Mouse (Mus musculus): ENCODE data around the gene A830018L16Rik.
"Not testable (repeated sequence)": the region's sequence is repeated elsewhere in the genome, so short reads cannot be mapped to it uniquely, and the experiment has no call there.

Gene A830018L16Rik

DNA sequence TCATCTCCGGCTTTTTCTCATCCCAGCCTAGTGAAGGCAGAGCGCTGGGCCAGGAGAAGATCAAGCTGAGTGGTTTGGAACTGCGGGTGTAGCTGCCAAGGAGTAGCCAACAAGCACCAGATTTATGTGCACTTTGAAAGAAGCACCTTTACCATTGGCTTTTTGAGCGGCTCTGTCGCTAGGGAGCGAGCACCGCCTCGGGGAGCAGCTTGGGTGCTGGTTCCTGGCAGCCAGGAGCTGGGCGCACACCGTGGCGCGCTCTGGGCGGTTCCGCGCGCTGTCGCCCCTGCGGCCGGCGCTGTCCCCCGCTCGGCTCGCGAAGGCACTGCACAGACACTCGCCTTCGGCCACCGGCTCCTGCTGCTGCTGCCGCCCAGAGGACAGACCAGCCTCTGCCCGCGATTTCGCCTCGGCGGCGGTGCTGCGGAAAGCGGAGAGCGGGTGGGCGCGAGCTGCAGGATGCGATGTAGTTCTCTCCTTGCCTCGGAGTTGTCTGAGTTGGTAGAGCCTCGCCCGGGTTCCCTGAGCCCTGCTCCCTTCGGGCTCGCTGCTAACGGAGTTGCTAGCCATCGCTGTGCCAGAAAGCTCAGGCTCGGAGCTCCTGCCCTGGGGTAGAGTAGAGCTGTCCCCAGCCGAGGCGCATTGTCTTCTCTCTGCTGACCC lies at the start of gene A830018L16Rik:
TSS of gene A830018L16Rik (plus strand) at position 212 of the 663 bp plus-strand sequence.
- DNase-seq (ENCODE audit: low spot score): peak; percentile 32

DNA sequence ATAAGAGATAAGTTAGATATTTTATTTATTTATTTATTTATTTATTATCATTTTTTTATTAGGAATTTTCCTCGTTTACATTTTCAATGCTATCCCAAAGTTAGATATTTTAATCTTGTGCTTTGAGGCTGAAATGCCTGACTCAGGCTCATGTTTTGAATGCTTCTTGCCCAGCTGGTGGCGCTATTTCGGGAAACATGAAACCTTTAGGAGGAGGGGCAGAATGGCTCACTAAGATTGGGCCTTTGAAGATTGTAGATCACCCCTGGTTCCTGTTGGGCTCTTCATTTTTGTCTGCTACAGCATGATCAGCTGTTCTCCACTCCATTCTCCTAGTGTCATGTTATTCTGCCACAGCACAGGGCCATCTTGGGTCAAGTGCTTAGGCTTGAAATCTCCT lies 28.1 kb upstream of the A830018L16Rik start:
- no peak for DNase-seq (ENCODE audit: low spot score)

DNA sequence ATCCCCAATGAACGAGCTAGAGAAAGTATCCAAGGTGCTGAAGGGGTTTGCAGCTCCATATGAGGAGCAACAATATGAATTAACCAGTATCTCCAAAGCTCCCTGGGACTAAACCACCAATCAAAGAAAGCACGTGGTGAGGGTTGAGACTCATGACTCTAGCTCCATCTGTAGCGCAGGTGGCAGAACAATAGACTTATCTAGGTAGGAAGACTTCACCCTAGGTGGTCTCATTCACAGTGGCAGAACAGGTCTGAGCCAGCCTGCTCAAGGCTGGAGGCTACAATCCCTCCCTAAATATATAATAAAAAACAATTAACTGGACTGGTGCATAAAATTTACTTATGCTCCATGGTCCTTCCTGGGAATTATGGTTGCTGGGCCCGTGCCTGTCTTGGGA lies 18.5 kb upstream of the A830018L16Rik start:
- DNase-seq (ENCODE audit: low spot score): no peak

DNA sequence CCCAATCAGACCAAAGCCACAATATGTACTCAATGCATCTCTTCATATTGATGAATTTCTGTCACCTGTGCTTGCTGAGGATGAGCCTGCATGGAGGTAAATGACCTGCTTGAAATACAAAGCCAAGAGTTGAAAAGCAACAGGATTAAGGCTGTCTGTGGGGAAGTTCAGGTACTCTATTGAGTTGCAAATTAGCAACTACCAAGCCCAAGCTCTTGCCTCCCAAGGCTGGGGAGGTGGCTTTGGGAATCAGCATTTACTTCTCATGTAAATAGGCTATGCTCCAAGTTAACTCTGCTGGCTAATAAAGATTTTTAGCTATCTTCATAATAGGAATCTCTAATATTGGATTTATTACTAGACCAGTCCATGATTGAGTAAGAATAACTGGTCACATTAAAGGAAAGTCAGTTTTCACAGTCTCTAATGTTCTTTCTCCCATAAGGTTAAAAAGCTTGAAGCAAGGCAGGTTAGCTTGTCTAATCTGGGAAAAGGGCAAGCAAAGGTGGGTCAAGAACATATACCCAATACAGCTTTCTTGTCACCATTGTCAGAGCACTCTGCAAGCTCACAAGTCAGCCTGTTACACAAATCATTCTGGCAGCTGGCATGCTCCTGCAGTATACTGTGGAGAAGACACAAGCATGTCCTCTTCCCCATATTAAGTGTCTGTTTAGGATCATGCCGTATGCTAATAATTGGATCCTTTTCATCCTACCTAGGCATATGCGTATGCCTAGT lies 17.7 kb upstream of the A830018L16Rik start:
- no peak for DNase-seq (ENCODE audit: low spot score)

DNA sequence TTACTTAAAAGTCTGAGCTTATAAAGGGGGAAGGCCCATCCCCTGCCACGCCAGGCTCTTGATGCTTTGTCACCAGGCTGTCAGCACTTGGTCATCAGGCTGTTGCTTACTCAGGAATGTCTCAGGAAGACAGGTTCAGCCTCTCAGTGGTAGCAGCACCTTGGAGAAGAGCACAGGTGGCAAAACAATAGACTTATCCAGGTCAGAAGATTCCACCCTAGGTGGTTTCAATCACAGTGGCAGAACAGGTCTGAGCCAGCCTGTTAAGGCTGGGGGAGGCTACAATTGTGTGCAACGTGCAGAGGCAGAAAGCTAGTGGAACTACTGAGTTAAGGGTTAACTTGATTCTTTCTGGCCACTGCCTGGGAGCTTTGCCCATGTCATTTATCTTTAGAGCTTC lies 12.7 kb upstream of the A830018L16Rik start:
- no peak for DNase-seq (ENCODE audit: low spot score)

DNA sequence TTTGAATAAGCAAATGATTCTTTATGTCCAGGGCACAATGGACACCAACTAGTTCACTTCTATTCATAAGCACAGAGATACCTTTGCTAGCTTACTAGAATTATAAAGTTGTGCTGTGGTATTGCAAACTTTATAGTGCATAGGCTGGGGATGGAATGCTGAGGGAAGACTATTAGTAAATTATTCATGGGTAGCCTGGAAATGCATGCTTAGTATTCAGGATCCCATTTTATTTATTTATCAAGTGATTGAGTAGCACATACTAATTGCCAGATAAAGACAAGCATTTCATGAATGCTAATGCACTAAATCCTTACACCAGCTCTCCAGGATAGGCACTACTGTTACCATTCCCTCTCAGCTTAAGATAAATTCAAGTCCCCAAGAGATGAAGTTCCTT lies 8.4 kb upstream of the A830018L16Rik start:
- no peak for DNase-seq (ENCODE audit: low spot score)

DNA sequence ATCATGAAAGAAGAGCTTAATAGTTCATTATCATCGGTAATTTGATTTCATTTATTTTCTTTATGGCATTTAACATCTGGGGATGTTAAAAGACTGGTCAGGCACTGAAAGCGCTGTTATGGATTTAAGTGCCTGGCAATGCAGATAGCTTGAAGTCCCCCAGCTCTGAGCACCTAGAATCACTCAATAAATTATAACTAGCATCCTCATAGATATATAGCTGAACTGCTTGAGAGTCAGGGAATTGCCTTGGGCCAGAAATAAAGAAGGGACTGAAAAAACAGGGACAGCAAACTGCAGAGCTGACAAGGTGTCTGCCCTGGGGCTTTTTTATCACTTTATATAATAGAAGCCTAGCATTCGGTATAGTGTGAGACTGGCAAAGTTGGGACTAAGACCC lies 7.9 kb upstream of the A830018L16Rik start:
- DNase-seq (ENCODE audit: low spot score): no peak

DNA sequence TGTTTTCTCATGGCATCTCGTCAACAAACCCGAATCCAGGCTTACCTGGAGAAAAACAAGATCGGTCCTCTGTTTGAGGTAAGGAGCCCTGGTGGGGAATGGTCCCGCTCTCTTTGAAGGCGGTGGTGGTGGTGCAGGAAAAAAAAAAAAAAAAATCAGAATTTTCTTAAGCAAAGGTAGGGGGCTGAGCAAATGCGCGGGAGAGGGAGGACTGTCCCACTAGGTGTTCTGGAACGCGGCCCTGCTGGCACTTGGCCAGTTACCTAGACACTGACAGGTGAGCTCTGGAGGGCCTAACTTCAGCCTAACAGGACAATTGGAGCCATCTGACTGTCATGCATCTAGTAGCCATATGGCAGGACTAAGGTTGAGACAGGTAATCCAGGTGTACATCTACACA lies 655 bp downstream of the A830018L16Rik start:
- DNase-seq (ENCODE audit: low spot score): no peak

DNA sequence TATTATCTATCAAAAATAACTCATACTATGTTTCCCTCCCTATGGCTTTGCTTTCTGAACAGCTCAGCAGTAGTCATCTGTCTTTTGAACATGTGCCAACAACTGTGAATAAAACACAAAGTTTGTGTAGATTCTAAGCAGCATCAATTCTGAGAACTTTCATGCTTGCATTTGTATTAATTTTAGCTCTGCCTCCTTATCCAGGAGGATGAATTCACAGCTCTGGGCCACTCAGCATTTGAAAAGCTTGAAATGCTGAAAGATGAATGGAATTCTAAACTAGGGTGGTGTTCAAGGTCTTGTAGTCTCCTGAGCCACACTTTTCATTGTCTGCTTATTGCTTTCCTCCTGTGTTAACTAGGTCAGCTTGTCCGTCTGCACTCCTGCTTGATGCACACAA lies 13.4 kb downstream of the A830018L16Rik start:
- DNase-seq (ENCODE audit: low spot score): no peak

DNA sequence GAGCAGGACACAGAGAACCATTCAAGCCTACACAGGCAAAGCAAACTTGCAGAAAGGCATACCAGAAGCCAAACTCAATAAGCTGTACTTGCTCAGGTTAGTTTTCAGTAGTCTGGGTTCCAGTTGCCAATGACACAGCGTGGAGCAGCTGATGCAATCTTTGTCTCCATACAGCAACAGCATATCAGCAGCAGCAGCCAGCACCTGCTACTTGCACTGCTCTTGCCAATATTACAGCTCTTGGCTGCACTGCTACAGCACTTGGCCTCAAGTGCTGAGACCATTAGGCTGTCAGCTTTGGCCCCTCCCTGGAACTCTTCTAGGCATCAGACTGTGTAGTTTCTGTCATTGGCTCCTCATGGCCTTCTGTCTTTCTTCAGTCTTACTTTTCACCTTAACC lies 44.4 kb downstream of the A830018L16Rik start:
- no peak for DNase-seq (ENCODE audit: low spot score)

DNA sequence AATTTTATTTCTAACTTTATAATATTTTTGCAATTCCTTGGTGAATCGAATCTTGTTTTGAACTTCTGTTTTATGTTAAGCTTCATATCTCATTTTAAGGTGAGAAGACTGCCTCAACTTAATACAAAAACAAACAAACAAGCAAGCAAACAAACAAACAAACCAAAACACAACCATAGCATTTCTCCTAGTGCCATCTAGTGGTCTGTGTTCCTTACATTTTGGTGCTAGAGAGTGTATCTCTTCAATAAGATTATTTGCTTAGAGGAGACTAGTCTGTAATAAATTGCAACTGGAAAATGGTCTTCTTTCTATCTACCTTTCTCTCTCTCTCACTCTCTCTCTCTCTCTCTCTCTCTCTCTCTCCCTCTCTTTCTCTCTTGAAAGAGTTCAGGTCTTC lies 52.4 kb downstream of the A830018L16Rik start:
- no peak for DNase-seq (ENCODE audit: low spot score)

DNA sequence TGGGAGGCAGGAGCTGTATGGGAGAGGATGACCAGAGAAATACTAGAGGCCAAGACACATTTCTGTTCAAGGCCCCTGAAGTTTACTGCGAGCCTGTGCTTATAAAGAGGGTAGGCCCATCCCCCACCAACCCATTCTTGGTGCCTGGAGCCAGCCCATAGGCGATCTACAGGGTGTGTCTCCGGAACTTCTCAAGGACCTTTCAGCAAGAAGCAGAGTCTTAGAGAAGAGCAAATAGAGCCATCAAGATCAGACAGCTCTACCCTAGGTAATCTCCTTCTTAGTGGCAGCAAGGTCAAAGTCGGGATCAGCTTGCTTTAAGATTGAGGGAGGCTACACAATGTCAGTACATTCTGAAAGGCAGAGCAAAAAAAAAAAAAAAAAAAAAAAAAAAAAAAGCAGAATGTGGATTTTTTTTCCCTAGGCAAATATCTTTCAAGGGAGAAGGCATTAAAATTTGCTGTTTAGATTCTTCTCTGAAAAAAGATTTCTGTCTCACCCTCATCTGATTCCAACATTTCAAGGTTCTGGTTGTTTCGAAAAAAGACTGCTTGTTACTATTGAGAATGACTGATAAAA lies 53.2 kb downstream of the A830018L16Rik start:
- DNase-seq (ENCODE audit: low spot score): no peak

DNA sequence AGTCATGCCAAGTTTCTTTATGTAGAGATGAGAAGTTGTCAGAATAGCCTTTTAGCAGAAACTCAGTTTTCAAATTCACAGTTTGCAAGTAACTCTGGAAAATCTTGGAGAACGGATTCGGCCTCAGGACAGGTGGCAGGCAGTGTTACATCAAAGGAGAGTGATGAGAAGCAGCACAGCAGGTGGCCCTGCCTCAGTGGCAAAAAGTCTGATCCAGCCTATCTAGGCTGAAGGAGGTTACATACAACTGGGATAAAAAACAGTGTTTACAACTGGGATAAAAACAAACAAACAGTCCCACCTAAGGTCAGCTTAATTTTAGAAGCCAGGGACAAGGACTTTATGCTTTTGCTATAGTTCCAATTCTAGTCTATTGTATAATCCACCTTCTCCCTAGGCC lies 79.0 kb downstream of the A830018L16Rik start:
- DNase-seq (ENCODE audit: low spot score): no peak

DNA sequence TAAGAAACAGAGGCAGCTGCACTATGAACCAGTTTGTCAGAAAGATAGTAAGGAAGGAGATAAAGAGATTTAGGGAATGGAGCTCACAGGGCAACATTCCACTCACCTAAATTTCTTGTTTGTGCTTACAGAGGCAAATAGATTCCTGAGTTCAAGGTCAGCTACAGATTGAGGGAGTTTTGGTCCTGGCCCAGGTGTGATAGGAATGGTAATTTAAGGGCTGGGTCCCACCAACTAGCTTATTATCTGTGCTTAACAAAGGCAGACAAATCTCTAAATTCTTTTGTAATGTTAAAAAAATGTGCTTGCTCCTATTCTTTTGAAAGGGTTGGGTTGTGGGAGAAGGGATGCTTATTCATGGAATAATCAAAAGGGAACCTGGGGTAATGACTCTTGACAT lies 87.7 kb downstream of the A830018L16Rik start:
- no peak for DNase-seq (ENCODE audit: low spot score)

DNA sequence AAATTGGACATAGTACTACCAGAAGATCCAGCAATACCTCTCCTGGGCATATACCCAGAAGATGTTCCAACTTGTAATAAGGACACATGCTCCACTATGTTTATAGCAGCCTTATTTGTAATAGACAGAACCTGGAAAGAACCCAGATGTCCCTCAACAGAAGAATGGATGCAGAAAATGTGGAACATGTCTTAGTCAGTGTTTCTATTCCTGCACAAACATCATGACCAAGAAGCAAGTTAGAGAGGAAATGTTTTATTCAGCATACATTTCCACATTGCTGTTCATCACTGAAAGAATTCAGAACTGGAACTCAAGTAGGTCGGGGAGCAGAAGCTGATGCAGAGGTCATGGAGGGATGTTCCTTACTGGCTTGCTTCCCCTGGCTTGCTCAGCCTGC lies 135.9 kb downstream of the A830018L16Rik start:
- not testable (repeated sequence) for DNase-seq (ENCODE audit: low spot score)

DNA sequence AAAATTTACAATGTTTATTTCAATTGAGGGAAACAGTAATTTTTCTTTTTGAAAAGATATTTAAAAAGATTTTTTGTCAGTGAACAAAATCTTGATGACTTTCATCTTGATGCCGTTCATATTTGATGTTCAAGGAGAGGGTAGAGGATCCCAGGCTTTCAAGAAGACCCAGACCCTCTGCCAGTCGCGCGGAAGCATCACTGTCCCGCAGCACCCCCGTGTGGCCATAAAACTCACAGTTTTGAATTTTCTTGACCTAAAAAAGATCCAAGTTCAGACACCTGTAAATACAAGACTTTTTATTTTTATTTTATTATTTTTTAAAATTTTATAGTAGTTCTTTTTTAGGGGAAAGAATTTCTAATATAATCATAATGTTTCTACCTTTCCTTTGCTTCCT lies 151.4 kb downstream of the A830018L16Rik start:
- no peak for DNase-seq (ENCODE audit: low spot score)

DNA sequence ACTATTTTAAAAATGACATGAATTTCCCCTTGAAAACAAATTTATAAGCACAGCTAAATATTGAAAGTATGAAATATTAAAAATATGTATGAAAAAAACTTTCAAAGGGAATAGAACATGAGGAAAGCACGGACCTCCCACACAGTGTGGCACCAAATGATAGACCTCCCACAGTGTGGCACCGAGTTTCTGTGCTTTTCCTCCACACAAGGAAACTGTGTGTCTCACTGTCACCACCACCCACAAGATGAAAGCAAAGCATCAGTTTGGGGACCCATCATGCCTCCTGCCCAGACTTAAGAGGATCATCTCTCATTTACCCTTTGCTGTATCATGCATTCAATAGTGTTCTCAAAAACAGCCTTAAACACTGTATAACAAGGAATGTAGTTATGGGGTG lies 152.8 kb downstream of the A830018L16Rik start:
- DNase-seq (ENCODE audit: low spot score): no peak

DNA sequence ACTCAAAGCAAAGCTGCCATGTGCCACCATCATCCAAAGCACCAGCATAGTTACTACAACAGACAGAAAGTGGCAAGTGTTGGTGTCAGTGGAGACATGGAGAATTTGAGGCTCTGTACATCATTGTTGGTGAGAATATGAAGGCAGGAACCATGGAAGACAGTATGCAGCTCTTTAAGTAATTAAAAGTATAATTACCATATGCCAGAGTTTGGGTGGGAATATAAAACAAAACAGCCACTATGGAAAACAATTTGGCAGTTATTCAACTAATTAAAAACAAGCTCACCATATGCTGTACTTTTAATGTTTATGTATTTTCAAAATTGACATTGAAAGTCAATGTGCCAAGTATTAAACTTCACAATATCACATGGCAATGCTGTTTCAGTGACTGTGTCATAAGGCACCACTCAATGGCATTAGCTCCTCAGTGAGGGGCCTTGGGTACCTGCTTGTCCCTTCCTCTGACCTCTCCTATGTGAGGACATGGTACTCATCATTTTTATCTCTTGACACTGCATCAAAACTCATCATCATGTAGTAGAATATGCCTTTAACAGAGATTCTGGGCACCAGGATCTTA lies 153.5 kb downstream of the A830018L16Rik start:
- no peak for DNase-seq (ENCODE audit: low spot score)

DNA sequence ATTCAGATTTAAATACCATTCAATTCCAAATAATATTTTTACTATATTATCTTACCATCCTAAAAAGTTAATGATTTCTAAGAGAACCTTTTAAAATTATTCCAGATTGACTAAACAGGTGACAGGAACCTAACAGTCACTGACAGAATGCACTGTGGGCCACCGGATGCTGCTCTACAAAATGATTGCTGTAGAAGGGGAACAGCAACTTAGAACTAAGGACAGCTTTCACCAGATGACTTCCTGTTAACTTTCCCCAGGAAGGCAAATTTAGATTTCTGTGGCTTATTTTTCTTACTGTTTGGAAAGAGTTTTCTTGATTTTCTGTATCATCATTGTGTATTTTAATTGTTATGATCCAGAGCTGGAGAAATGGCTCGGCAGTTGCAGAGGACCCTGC lies 156.4 kb downstream of the A830018L16Rik start:
- DNase-seq (ENCODE audit: low spot score): no peak

DNA sequence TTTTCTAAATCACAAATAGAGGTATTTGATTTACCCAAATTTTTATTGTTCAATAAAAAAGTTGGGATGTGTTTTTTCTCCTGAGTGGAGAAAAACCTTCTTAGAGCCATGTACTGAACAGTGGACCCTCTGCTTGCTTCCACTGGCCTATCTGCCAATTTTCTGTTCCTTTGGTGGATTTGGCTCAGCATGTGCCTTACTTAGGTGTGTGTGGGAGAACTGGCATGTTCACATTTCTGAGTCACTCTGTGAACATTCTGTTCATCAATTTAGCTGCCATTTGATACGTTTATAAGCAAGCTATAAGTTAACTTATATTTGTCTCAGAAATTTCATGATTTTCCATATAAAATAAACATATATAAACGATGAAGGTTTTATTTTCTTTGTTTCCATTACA lies 159.6 kb downstream of the A830018L16Rik start:
- DNase-seq (ENCODE audit: low spot score): no peak

DNA sequence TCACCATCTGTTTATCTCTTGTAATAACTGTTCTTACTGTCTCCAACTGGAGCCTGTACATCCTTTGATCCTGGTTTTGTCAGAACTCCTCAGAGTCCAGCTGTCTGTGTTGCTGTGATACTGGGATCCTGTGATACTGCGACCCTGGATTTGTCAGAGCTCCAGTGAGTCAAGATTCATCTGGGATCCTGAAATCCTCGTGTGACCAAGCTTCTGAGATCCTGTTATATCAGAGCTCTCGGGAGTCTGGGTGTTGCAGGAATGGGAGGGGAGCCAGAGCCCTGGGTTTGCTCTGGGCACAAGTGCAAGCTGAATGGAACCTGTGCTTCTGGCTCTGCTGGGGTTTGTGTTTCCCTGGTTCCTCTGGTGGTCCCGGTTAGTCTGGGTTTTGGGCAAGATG lies 166.1 kb downstream of the A830018L16Rik start:
- no peak for DNase-seq (ENCODE audit: low spot score)

DNA sequence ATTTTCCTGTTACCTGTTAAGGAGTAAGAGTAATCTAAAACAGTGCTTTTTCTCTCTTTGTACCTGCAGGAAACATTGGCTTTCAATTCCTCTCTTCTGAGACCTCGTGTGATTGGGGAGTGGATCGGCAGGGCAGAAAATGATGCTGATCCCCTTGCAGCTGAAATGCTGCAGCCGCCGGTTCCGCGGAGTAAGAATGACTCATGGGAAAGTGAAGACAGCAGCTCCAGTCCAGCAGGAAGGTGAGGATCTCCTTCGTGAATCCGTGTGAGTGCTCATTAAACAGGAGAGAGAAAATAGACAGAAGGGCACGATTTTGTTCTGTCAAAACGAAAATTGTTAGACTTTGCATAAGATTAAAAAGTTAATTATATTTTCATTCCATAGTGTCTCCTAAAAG lies 174.4 kb downstream of the A830018L16Rik start:
- no peak for DNase-seq (ENCODE audit: low spot score)

DNA sequence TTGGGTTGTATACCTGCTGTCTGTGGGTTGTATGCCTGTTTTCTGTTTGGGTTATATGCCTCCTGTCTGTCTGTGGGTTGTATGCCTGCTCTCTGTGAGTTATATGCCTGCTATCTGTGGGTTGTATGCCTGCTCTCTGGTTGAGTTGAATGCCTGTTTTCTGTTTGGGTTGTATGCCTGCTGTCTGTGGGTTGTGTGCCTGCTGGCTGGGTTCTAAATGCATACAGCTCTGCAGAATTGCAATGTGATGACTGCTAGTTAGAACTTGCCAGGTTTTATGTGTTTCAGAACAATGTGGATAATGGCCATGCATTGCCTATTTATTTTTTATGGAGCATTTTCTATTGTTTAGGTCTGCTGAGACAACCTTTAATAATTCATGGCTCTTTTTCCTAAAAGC lies 236.2 kb downstream of the A830018L16Rik start:
- DNase-seq (ENCODE audit: low spot score): no peak

All from testis, postnatal 14 days (tissue).